In genomic region chr4:46040594-46041192, GRCm38 (mm10) we compare ENCODE assay signal across 8 mouse cellular contexts. TPM values are rescaled to one million over a fixed set of nuclear protein-coding genes. Genes with fewer than 3 reads are reported as not detected.
DNase-seq lines count a peak whose midpoint lies in the region; ATAC-seq and TF ChIP-seq lines count a peak whose summit lies in the region.

No protein-coding gene starts in this region.

- peak; percentile 70 for TF ChIP-seq CTCF in hindbrain, postnatal 0 days (IDR thresholded peaks at IDR 0.05; ENCODE audit: low read depth)

- H3K27me3 ChIP-seq in hindbrain, postnatal 0 days (ENCODE audit: insufficient read depth, low read length): peaks cover 35% of the 10 kb centered on the region

- 19% methylated on average over 9 of the region's 9 CpGs for WGBS in hindbrain, postnatal 0 days
- WGBS in macrophage (ENCODE audit: missing documents): 10% methylated on average over 9 of the region's 9 CpGs

- 0 out of 2 replicates have a peak, but pooled peaks have one; percentile 33 for ATAC-seq in hindbrain, postnatal 0 days

- peak; percentile 43 to 46 for DNase-seq in left cerebral cortex, postnatal 36 days (ENCODE audit: low spot score in 2 of 2)
- DNase-seq in left cerebral cortex, postnatal 10 days (ENCODE audit: extremely low spot score in 1 of 2, low spot score in 2 of 2): no peak
- DNase-seq in R1 (ENCODE audit: low read depth, low spot score): peak; percentile 17
- DNase-seq in cerebellum, postnatal 25 days: peak; percentile 70 to 79
- DNase-seq in hindbrain, postnatal 0 days (ENCODE audit: low spot score): peak; percentile 10
- no peak for DNase-seq in Muller cell, postnatal 12 days (ENCODE audit: inconsistent ontology term)
- no peak for DNase-seq in layer of hippocampus, adult 8-10 months (ENCODE audit: low spot score in 2 of 2)

- peaks cover 13% of the 10 kb centered on the region; the same call in 1 of the 2 replicates for H3K79me2 ChIP-seq in macrophage (ENCODE audit: inconsistent target)

- no peak overlapping the region for H3K27ac ChIP-seq in hindbrain, postnatal 0 days
- peak overlapping the region; percentile 68 for H3K27ac ChIP-seq in macrophage

- no peak overlapping the region for H3K9ac ChIP-seq in hindbrain, postnatal 0 days (replicated peaks; ENCODE audit: low read length)

- intact Hi-C loops in left cerebral cortex, postnatal 36 days (cut with DNase I): no loop called here
- intact Hi-C loops in left cerebral cortex, postnatal 10 days (cut with DNase I): no loop called here

- H3K9me3 ChIP-seq in hindbrain, postnatal 0 days (ENCODE audit: low read length): no peaks in the 10 kb centered on the region

- no peak overlapping the region for H3K4me3 ChIP-seq in hindbrain, postnatal 0 days (ENCODE audit: low read length)
- peak overlapping the region; percentile 52; the same call in 1 of the 2 replicates for H3K4me3 ChIP-seq in macrophage (ENCODE audit: inconsistent target)

- H3K36me3 ChIP-seq in hindbrain, postnatal 0 days (ENCODE audit: insufficient read depth, low read length): no peaks in the 10 kb centered on the region
- no peaks in the 10 kb centered on the region for H3K36me3 ChIP-seq in macrophage (ENCODE audit: inconsistent target)

- no peak overlapping the region for H3K4me2 ChIP-seq in hindbrain, postnatal 0 days (ENCODE audit: low read depth, low read length)

- H3K4me1 ChIP-seq in hindbrain, postnatal 0 days (ENCODE audit: insufficient read depth, low read length): peaks cover 5% of the 10 kb centered on the region; the same call in 1 of the 2 replicates

RNA-seq across cellular contexts. Expression of gene Tmod1, which starts 2.0 kb away (rescaled TPM):
- 10 to 100 TPM; 43.6 to 49.5 TPM for total RNA-seq in left cerebral cortex, postnatal 36 days (2021)
- 10 to 100 TPM; 10.5 to 11.3 TPM for total RNA-seq in left cerebral cortex, postnatal 10 days (2021)
- 0.58 and 1.3 TPM in 2 replicates for total RNA-seq in hindbrain, postnatal 0 days (2014; rRNA removed)
- polyA plus RNA-seq in hindbrain, postnatal 0 days (2015; fragmentation: Nextera tagmentation; extraction: Ambion mirVana): 2.3 and 2.5 TPM in 2 replicates
- total RNA-seq in macrophage (2018; cell fraction: chromatin; rRNA removed): 10 to 100 TPM in 10 of 26 experiments, 1 to 10 TPM in 16; 3.8 to 25.7 (median 8.6) TPM
- 10 to 100 TPM in 13 of 26 experiments, 1 to 10 TPM in 13; 2.6 to 19.8 (median 10.1) TPM for total RNA-seq in macrophage (2018; cell fraction: cytosol; rRNA removed)
- total RNA-seq in macrophage (2018; cell fraction: nucleus; rRNA removed): 10 to 100 TPM in 11 of 26 experiments, 1 to 10 TPM in 15; 2.9 to 25.7 (median 9.4) TPM
- 5.2 to 16.5 TPM (median 13.3 TPM) in 3 replicates for polyA plus RNA-seq in macrophage (2018)
- total RNA-seq in layer of hippocampus, adult 8-10 months (2022): 10 to 100 TPM; 22.4 to 30.0 (median 28.9) TPM

Comparison
In these comparisons a context has a peak if more than half of its experiments do, and no peak if none do; other contexts are left out.
1. DNase-seq: peak in left cerebral cortex, postnatal 36 days (2 of 2), R1 (single experiment), cerebellum, postnatal 25 days (2 of 2) and hindbrain, postnatal 0 days (single experiment); none in left cerebral cortex, postnatal 10 days (0 of 2), Muller cell, postnatal 12 days (single experiment) and layer of hippocampus, adult 8-10 months (0 of 2).